Mouse (Mus musculus) kidney, embryonic 14.5 days (tissue): ENCODE results near the gene Dkk3. TPM values are rescaled to one million over a fixed set of nuclear protein-coding genes. Genes with fewer than 3 reads are reported as not detected.

Experiments
- ATAC-seq: fragments of 200-750 bp; cut with Nextera tagmentation; 2 replicates; pipeline ENCODE4 v1.8.0; 2017; ENCODE audit warnings: moderate number of reproducible peaks, mild to moderate bottlenecking, moderate TSS enrichment, moderate library complexity; ENCODE audit not compliant: low FRiP score, low TSS enrichment
- H3K27ac ChIP-seq: fragments of 300-500 bp; sonication (generic); 2 replicates; pipeline ENCODE4 v1.5.1; 2014; ENCODE audit warnings: low read depth, mild to moderate bottlenecking, low read length, moderate library complexity, mixed read lengths
- H3K27me3 ChIP-seq: fragments of 300-500 bp; sonication (generic); 2 replicates; pipeline ENCODE4 v1.6.1; 2014; ENCODE audit warnings: mild to moderate bottlenecking, low read length; ENCODE audit not compliant: control insufficient read depth, insufficient read depth
- H3K36me3 ChIP-seq: fragments of 300-500 bp; sonication (generic); 2 replicates; pipeline ENCODE4 v1.6.1; 2014; ENCODE audit warnings: low read length, mixed read lengths; ENCODE audit not compliant: control insufficient read depth, insufficient read depth
- H3K4me1 ChIP-seq: fragments of 300-500 bp; sonication (generic); 2 replicates; pipeline ENCODE4 v1.6.1; 2014; ENCODE audit warnings: low read length, mixed read lengths; ENCODE audit not compliant: control insufficient read depth, insufficient read depth
- H3K4me2 ChIP-seq: fragments of 300-500 bp; sonication (generic); replicated peaks from 2 replicates; pipeline ENCODE4 v1.6.1; 2014; ENCODE audit warnings: low read depth, mild to moderate bottlenecking, low read length
- H3K4me3 ChIP-seq: fragments of 300-500 bp; sonication (generic); 2 replicates; pipeline ENCODE4 v1.5.1; 2014; ENCODE audit warnings: mild to moderate bottlenecking, low read length
- H3K9ac ChIP-seq: fragments of 300-500 bp; sonication (generic); 2 replicates; pipeline ENCODE4 v1.6.1; 2014; ENCODE audit warnings: low read depth, mild to moderate bottlenecking, low read length, moderate library complexity
- H3K9me3 ChIP-seq: fragments of 300-500 bp; sonication (generic); 2 replicates; pipeline ENCODE4 v1.6.1; 2016; ENCODE audit warnings: low read length; ENCODE audit not compliant: control insufficient read depth
- WGBS: fragments of 180-500 bp; shearing (Covaris S2); extraction: QIAGEN DNeasy Blood & Tissue Kit; methylation state at CpG from one replicate; pipeline ENCODE4 v1.1.7; 2014; 5-methylcytosine and 5-hydroxymethylcytosine counted together
- polyA plus RNA-seq: library from polyadenylated mRNA; unstranded; fragments of >200 nt; fragmentation: Nextera tagmentation; extraction: Ambion mirVana; gene quantifications from 2 replicates; pipeline ENCODE4 v1.2.1, GENCODE M21; 2014

Dkk3 gene
- polyA plus RNA-seq, 1 experiment from 2014 or later = 14.9 TPM

DNA sequence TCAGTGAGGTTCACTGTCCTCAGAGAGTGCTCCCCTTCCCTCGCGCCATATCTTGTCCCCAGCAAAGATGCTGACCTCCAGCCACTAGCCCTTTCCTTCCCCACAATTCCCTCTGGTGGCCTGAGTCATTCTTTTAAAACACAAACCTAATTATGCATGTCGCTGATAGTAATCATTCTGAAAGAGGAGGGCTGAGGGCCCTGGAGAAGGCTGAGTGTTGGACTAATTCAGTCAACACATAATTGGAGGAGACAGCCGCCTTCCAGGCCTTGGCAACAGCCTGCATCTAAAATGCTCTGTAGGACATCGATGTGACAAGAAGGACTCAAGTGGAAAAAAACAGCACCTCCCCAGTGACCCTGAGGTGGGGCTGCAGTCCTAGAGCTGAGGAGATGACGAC is 29.0 kb downstream of the Dkk3 start:
- 83% methylated on average over 6 of the region's 6 CpGs for WGBS
- no peak for ATAC-seq
- no peak overlapping the region for H3K9ac ChIP-seq
- no peak overlapping the region for H3K4me2 ChIP-seq
- H3K27ac ChIP-seq = no peak overlapping the region
- no peaks in the 10 kb centered on the region for H3K36me3 ChIP-seq
- 0 out of 2 replicates have a peak, but pooled peaks cover 5% of the 10 kb centered on the region for H3K4me1 ChIP-seq
- no peak overlapping the region for H3K4me3 ChIP-seq
- no peaks in the 10 kb centered on the region for H3K9me3 ChIP-seq
- no peaks in the 10 kb centered on the region for H3K27me3 ChIP-seq

DNA sequence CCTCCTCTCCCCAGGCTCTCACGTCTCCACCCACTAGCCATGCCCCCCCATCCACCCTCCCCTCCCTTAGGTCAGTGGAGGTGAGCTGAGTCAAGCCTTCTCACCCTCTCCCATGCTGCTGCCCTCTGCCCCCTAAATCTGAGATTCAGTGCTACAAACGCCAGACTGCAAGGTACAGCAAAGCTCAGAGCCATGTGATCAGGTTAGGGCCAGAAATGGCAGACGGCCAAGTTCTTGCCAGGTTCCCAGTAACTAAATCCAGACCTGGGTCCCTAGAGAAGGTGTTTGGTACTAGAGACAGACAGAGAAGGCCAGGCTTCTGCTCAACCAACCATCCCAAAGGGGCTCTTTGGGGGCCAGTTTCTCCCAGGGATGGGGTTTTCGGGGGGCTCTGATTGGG is 30.0 kb downstream of the Dkk3 start:
- Histone ChIP-seq H3K27me3 (no peaks in the 10 kb centered on the region), H3K4me1 (0 out of 2 replicates have a peak, but pooled peaks cover 5% of the 10 kb centered on the region), H3K36me3 (no peaks in the 10 kb centered on the region), H3K4me2 (no peak overlapping the region), H3K9ac (no peak overlapping the region), H3K4me3 (no peak overlapping the region), H3K27ac (no peak overlapping the region), H3K9me3 (no peaks in the 10 kb centered on the region)
- WGBS = 51% methylated on average over 4 of the region's 4 CpGs
- peak; percentile 26; the same call in 1 of the 2 replicates for ATAC-seq

DNA sequence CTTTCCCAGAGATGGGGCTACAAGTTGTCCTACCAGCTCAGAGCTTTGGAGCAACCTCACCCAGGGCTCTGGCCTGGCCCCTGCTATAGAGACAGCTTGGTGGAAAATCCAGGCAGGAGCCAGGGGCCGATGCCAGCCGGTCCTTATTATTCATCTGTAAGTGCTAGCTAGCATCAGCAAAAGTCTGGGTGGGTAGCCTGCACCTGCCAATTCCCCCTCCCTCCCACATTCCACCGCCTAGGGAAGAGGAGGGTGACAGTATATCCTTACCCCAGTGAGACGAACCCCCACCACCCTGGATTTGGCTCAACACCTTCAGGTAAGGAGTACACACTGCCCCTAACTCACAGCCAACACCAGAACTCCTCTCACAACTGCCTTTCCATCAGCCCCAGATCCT is 30.9 kb downstream of the Dkk3 start:
- Histone ChIP-seq H3K27ac (no peak overlapping the region), H3K4me3 (no peak overlapping the region), H3K36me3 (no peaks in the 10 kb centered on the region), H3K4me2 (no peak overlapping the region), H3K9ac (no peak overlapping the region), H3K27me3 (no peaks in the 10 kb centered on the region), H3K9me3 (no peaks in the 10 kb centered on the region), H3K4me1 (0 out of 2 replicates have a peak, but pooled peaks cover 5% of the 10 kb centered on the region)
- 84% methylated on average over 4 of the region's 4 CpGs for WGBS
- no peak for ATAC-seq

DNA sequence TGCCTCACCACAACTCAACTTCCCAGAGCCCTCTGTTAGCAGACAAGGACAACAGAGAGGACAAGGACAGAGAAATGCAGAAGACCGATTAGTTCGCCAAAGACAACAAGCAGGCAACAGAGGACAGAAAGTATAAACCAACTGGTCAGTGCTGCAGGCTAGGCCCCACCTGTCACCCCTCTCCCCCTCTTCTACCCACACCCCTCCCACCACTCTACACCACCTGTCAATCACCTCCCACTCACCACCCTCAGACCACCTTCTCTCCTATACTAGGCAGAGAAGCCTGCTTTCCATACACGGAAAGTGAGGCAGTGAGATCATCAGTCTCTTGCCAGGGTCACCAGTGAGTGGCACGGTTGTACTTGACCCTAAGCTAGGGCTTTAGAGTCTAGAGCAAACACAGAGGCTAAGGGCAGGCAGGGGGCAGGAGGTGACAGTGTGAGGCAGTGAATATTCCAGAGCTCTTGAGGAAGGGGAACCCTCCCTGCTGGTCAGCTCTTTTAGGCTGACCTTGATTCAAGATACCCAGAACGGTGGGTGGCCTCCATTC is 31.7 kb downstream of the Dkk3 start:
- WGBS = 53% methylated on average over 5 of the region's 5 CpGs
- no peak for ATAC-seq
- H3K9ac ChIP-seq = no peak overlapping the region

DNA sequence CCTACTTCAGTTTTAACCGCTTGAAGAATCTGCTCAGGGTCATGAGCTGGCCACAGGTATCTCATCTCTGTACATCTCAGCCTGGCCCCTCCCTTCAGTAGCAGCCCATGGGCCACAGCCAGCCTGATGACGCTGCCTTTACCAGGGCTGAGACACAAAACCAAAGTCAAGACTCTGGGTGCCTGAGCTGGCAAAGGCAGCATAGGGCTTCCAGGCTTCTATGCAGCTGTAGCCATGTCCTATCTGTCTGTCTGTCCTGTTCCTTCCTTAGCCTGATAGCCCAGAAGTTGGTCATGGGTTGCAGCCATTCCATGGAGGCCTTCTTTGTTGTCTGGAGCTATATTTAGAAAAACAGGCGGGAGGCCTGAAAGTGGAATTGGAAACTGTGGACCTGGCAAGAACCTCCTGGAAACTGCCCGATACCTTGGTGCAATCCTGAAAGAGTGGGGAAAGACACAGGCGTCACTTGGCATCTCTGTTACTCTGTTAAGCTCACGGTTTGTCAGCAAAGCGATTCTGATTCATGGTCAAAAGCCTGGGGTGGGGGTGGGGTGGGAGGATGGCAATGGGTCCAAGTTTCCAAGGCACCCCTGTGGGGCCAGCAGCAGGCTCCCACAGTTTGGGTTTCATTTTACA is 33.1 kb downstream of the Dkk3 start:
- 0 out of 2 replicates have a peak, but pooled peaks cover 6% of the 10 kb centered on the region for H3K4me1 ChIP-seq
- WGBS = 82% methylated on average over 7 of the region's 7 CpGs
- no peak for ATAC-seq
- H3K9me3 ChIP-seq = no peaks in the 10 kb centered on the region
- H3K9ac ChIP-seq = no peak overlapping the region
- H3K36me3 ChIP-seq = no peaks in the 10 kb centered on the region
- no peak overlapping the region for H3K27ac ChIP-seq
- no peak overlapping the region for H3K4me3 ChIP-seq
- H3K4me2 ChIP-seq = no peak overlapping the region
- no peaks in the 10 kb centered on the region for H3K27me3 ChIP-seq

More for the DNA sequence above, 31.7 kb downstream of the Dkk3 start:
- 0 out of 2 replicates have a peak, but pooled peaks cover 5% of the 10 kb centered on the region for H3K4me1 ChIP-seq
- H3K4me3 ChIP-seq = no peak overlapping the region
- H3K4me2 ChIP-seq = no peak overlapping the region
- no peaks in the 10 kb centered on the region for H3K9me3 ChIP-seq
- H3K27ac ChIP-seq = no peak overlapping the region
- H3K36me3 ChIP-seq = no peaks in the 10 kb centered on the region
- no peaks in the 10 kb centered on the region for H3K27me3 ChIP-seq

DNA sequence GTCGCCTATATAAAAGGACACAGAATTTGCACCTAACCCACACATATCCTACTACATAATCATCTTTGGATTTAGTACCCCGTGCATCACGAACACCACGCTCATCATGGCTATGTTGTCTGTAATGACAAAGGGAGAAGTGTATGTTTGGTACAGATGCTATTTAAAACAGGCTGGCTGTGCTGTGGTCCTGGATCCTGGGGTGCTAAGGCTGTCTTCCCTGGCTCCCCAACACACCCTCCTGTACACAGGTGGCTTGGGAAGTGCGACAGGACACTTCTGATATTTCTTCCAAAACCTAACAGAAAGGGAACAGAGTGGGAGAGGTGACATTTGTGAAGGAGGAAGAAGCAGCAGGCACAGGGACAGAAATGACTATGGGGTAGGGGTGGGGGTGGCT is 35.2 kb downstream of the Dkk3 start:
- Histone ChIP-seq H3K4me2 (no peak overlapping the region), H3K4me3 (no peak overlapping the region), H3K36me3 (no peaks in the 10 kb centered on the region), H3K27me3 (no peaks in the 10 kb centered on the region), H3K4me1 (0 out of 2 replicates have a peak, but pooled peaks cover 5% of the 10 kb centered on the region), H3K9ac (no peak overlapping the region), H3K27ac (no peak overlapping the region), H3K9me3 (no peaks in the 10 kb centered on the region)
- WGBS = 90% methylated on average over 5 of the region's 5 CpGs
- no peak for ATAC-seq

DNA sequence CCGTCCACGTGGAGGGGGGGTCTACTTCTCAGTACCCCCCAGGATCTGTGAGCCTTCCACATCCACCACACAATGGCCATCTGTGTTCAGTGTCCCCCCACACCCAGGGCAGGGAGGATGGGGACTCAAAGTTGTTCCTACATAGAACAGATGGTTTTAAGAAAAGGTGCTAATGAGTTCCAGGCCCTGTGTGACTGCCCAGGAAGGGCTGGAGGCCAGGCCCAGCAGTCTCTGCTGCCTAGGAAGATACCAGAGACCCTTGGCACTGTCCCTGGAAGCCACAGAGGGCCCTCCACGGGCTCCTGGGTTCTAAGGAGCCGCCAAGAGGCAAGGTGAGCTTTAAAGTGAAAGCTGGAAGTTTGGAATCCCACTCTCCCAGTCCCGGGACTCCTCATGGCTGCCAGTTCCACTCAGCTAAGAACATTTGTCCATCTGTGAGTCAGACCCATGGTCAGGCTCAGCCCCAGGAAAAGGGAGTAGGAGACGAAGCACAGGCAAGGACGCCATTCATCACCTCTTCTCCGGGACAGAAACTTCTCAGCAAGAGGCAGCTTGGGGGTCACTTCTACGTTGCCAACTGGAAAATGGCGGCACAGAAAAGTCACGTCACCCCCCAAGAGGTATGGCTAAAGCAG is 36.9 kb downstream of the Dkk3 start:
- Histone ChIP-seq H3K9ac (no peak overlapping the region), H3K27me3 (no peaks in the 10 kb centered on the region), H3K4me2 (no peak overlapping the region), H3K36me3 (no peaks in the 10 kb centered on the region), H3K4me1 (0 out of 2 replicates have a peak, but pooled peaks cover 5% of the 10 kb centered on the region), H3K4me3 (no peak overlapping the region), H3K27ac (no peak overlapping the region), H3K9me3 (no peaks in the 10 kb centered on the region)
- ATAC-seq = no peak
- 84% methylated on average over 11 of the region's 11 CpGs for WGBS

DNA sequence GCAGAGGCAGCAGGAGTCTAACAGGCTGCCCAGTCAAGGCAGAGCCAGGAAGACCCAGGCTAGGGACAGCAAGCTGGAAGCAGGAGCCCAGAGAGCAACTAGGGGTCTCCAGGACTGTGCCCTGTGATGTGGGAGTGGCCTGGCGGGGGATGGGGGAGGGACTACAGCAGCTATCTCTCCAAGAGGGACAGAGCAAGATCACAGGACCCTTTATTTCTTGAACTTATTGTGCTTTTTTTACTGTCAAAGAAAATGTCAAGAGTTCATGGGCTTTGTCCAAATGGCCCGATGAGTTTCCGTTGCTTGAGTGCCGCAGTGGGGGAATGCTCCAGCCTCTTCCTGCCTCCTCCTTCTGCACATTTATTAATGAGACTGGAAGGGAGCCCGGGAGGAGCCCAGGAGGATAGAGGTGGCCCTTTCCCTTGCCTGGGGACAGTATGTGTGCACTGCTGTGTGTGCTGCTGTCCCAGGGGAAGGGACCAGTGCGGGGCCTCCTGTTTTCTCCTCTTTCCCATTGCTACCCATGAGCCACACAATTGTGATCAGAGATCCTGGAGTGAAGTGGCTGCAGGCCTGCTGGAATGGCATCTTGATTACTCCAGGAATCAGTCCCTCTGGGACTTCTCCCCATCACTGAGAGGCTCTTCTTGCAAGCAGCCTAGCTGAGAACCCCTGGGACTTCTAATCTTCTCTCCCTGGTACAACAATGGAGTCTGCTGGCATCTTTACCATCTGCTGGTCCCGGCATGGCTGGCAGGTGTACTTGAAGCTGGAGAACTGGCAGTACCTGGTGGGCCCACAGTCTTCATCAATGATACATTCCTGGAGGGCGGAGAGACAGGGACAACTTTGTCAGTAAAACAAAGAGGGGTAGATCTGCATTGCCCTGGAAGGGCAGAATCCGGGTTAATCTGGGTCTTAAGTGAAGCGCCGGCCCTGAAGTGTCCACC is 37.7 kb downstream of the Dkk3 start:
- H3K4me1 ChIP-seq = 0 out of 2 replicates have a peak, but pooled peaks cover 5% of the 10 kb centered on the region
- H3K4me2 ChIP-seq = no peak overlapping the region
- 68% methylated on average over 11 of the region's 11 CpGs for WGBS
- H3K4me3 ChIP-seq = no peak overlapping the region
- no peak; the same call in 1 of the 2 replicates for ATAC-seq
- H3K36me3 ChIP-seq = no peaks in the 10 kb centered on the region
- no peak overlapping the region for H3K27ac ChIP-seq
- no peak overlapping the region for H3K9ac ChIP-seq
- no peaks in the 10 kb centered on the region for H3K27me3 ChIP-seq
- H3K9me3 ChIP-seq = no peaks in the 10 kb centered on the region
